ENCODE assay signal across 9 mouse cellular contexts in genomic region chr2:61802656-61803251, GRCm38 (mm10). TPM values are rescaled to one million over a fixed set of nuclear protein-coding genes. Genes with fewer than 3 reads are reported as not detected.
DNase-seq lines count a peak whose midpoint lies in the region; ATAC-seq and TF ChIP-seq lines count a peak whose summit lies in the region.
"Had no signal": no experiment of that assay in that cellular context is flagged by ENCODE, and none has a peak within 500 bp of the region (broad histone marks: within the 10 kb centered on the region; RNA-seq: fewer than 3 reads in every experiment).

Gene Tbr1, plus strand, starts transcription at chr2:61802930.

- H3K27me3 ChIP-seq in midbrain, embryonic 14.5 days (ENCODE audit: control insufficient read depth, insufficient read depth, low read length): peaks cover 57% of the 10 kb centered on the region

- no peak for TF ChIP-seq CTCF in gastrocnemius, adult 2 months (IDR thresholded peaks at IDR 0.05)

- H3K9ac ChIP-seq in midbrain, embryonic 14.5 days (replicated peaks; ENCODE audit: low read length): no peak within 1 kb of the TSS

- peaks cover 7% of the 10 kb centered on the region; the same call in 1 of the 2 replicates for H3K4me1 ChIP-seq in midbrain, embryonic 14.5 days (ENCODE audit: control insufficient read depth, insufficient read depth, low read length)

- H3K4me3 ChIP-seq in gastrocnemius, adult 2 months: peak within 1 kb of the TSS; percentile 30; the same call in 1 of the 2 replicates
- H3K4me3 ChIP-seq in midbrain, embryonic 14.5 days (replicated peaks; ENCODE audit: low read depth, low read length): 0 out of 2 replicates have a peak within 1 kb of the TSS, but pooled peaks have one; percentile 5

- no peak for DNase-seq in gastrocnemius, adult 2 months
- no peak for DNase-seq in gastrocnemius, postnatal 14 days
- DNase-seq in ZHBTc4 (ENCODE audit: low read depth, low spot score): peak; percentile 26
- DNase-seq in layer of hippocampus, postnatal 14 days (ENCODE audit: low spot score in 2 of 2): no peak
- peak; percentile 18 for DNase-seq in midbrain, embryonic 14.5 days
- DNase-seq in spleen, postnatal 36 days (ENCODE audit: low spot score in 2 of 2): no peak

- H3K36me3 ChIP-seq in midbrain, embryonic 14.5 days (ENCODE audit: control insufficient read depth, insufficient read depth, low read length): no peaks in the 10 kb centered on the region

- 7% methylated on average over 11 of the region's 11 CpGs for WGBS in midbrain, embryonic 14.5 days

- ATAC-seq in erythroid progenitor cell, adult 5-6 weeks (replicated peaks; ENCODE audit: low FRiP score, poor library complexity, severe bottlenecking): peak; percentile 64
- peak; percentile 19; the same call in 1 of the 2 replicates for ATAC-seq in midbrain, embryonic 14.5 days (ENCODE audit: low FRiP score, low TSS enrichment)
- ATAC-seq in erythroblast, adult 5-6 weeks (replicated peaks; ENCODE audit: low FRiP score, poor library complexity, severe bottlenecking): no peak

- H3K27ac ChIP-seq in gastrocnemius, adult 2 months: no peak within 1 kb of the TSS
- no peak within 1 kb of the TSS for H3K27ac ChIP-seq in midbrain, embryonic 14.5 days (replicated peaks; ENCODE audit: low read depth, low read length)

- no peaks in the 10 kb centered on the region for H3K9me3 ChIP-seq in midbrain, embryonic 14.5 days (ENCODE audit: control insufficient read depth, low read length)

- intact Hi-C loops in gastrocnemius, adult 2 months (cut with DNase I): loop anchor here (5.0 kb wide), 1 partner anchor 90 kb away; the partner anchor contains the start of gene Psmd14
- intact Hi-C loops in gastrocnemius, postnatal 14 days (cut with DNase I; ENCODE audit: low total_unique reads): no loop called here

- no peak within 1 kb of the TSS for H3K4me2 ChIP-seq in midbrain, embryonic 14.5 days (ENCODE audit: low read length)

RNA-seq across cellular contexts. Expression of gene Tbr1, which starts in this region (rescaled TPM):
- not detected for total RNA-seq in gastrocnemius, adult 2 months (2021)
- total RNA-seq in gastrocnemius, postnatal 14 days (2021): under 1 TPM in 1 of 2 experiments, not detected in 1; 0.10 TPM
- not detected in 2 replicates for total RNA-seq in erythroid progenitor cell, adult 5-6 weeks (2015; ENCODE audit: low replicate concordance)
- total RNA-seq in erythroid progenitor cell, adult 5-6 weeks (2017; ENCODE audit: low replicate concordance): not detected in 2 replicates
- 10 to 100 TPM; 29.2 to 31.4 TPM for total RNA-seq in layer of hippocampus, postnatal 14 days (2021)
- 1.1 TPM in 2 replicates for polyA plus RNA-seq in midbrain, embryonic 14.5 days (2014; fragmentation: Nextera tagmentation; extraction: Ambion mirVana)
- total RNA-seq in erythroblast, adult 5-6 weeks (2015; ENCODE audit: low replicate concordance): not detected in 2 replicates
- total RNA-seq in erythroblast, adult 5-6 weeks (2017; ENCODE audit: low replicate concordance): not detected in 2 replicates
- total RNA-seq: common myeloid progenitor, adult 5-6 weeks had no signal

Comparison
In these comparisons a context has a peak if more than half of its experiments do, and no peak if none do; other contexts are left out.
1. RNA of gene Tbr1 (total RNA-seq): 29.2 to 31.4 TPM in layer of hippocampus, postnatal 14 days; 0.10 TPM in gastrocnemius, postnatal 14 days, not detected in gastrocnemius, adult 2 months, not detected in erythroid progenitor cell, adult 5-6 weeks and not detected in erythroblast, adult 5-6 weeks; every median in the first group is over 10 times any median in the second.
2. Peak in ATAC-seq in erythroid progenitor cell, adult 5-6 weeks; RNA of the gene not detected or under 1 TPM.
3. DNase-seq: peak in ZHBTc4 (single experiment) and midbrain, embryonic 14.5 days (single experiment); none in gastrocnemius, adult 2 months (single experiment), gastrocnemius, postnatal 14 days (single experiment), layer of hippocampus, postnatal 14 days (0 of 2) and spleen, postnatal 36 days (0 of 2).